Comparison of ENCODE assay signal across 8 mouse cellular contexts in genomic region chr6:3345043-3345639, GRCm38 (mm10). TPM values are rescaled to one million over a fixed set of nuclear protein-coding genes. Genes with fewer than 3 reads are reported as not detected.
DNase-seq lines count a peak whose midpoint lies in the region; ATAC-seq and TF ChIP-seq lines count a peak whose summit lies in the region.
"Not testable (repeated sequence)": the region's sequence is repeated elsewhere in the genome, so short reads cannot be mapped to it uniquely, and the experiment has no call there.

No protein-coding gene starts in this region.

- H3K4me2 ChIP-seq in intestine, postnatal 0 days (replicated peaks; ENCODE audit: low read depth) = peak overlapping the region; percentile 44
- H3K4me2 ChIP-seq in stomach, embryonic 15.5 days = 0 out of 2 replicates have a peak overlapping the region, but pooled peaks have one; percentile 13

- intact Hi-C loops in heart, adult 2 months (cut with DNase I) = loop anchor here (10.0 kb wide), 1 partner anchor 160 kb away; no protein-coding TSS in a partner anchor

- not testable (repeated sequence) for H3K36me3 ChIP-seq in heart, adult 2 months (ENCODE audit: control insufficient read depth, insufficient read depth, low read length); intestine, postnatal 0 days (ENCODE audit: control insufficient read depth, insufficient read depth); stomach, embryonic 15.5 days

- TF ChIP-seq EP300 in heart, adult 2 months (IDR thresholded peaks at IDR 0.05; ENCODE audit: insufficient read depth, low read depth, low read length) = not testable (repeated sequence)

- H3K79me2 ChIP-seq in heart, adult 2 months (replicated peaks; ENCODE audit: control insufficient read depth, insufficient read depth, low read length) = not testable (repeated sequence)

- not testable (repeated sequence) for H3K4me1 ChIP-seq in brown adipose tissue, adult 24 weeks (ENCODE audit: control insufficient read depth, insufficient read depth, insufficient read length, low read length); heart, adult 2 months (ENCODE audit: control insufficient read depth, insufficient read depth, low read length); intestine, postnatal 0 days (replicated peaks; ENCODE audit: control insufficient read depth, insufficient read depth, low read length); lung, adult 2 months (ENCODE audit: control insufficient read depth, insufficient read depth, low read length); stomach, embryonic 15.5 days

- not testable (repeated sequence) for H3K27ac ChIP-seq in brown adipose tissue, adult 24 weeks (replicated peaks; ENCODE audit: low read depth, low read length); intestine, postnatal 0 days (ENCODE audit: low read depth, low read length); stomach, embryonic 15.5 days
- H3K27ac ChIP-seq in heart, adult 2 months = peak overlapping the region; percentile 71

- TF ChIP-seq CTCF in heart, adult 2 months (IDR thresholded peaks at IDR 0.05); intestine, postnatal 0 days (IDR thresholded peaks at IDR 0.05; ENCODE audit: low read depth); lung, adult 2 months (IDR thresholded peaks at IDR 0.05; ENCODE audit: insufficient read depth, low read length): not testable (repeated sequence)

- H3K4me3 ChIP-seq in brown adipose tissue, adult 24 weeks (ENCODE audit: insufficient read depth, low read depth, low read length) = peak overlapping the region; percentile 40
- peak overlapping the region; percentile 51 for H3K4me3 ChIP-seq in heart, adult 2 months
- H3K4me3 ChIP-seq in intestine, postnatal 0 days (ENCODE audit: low read depth, low read length) = peak overlapping the region; percentile 14; the same call in 1 of the 2 replicates
- H3K4me3 ChIP-seq in lung, adult 2 months (replicated peaks; ENCODE audit: extremely low read depth, low read depth, low read length) = peak overlapping the region; percentile 38
- H3K4me3 ChIP-seq in stomach, embryonic 15.5 days (replicated peaks) = not testable (repeated sequence)

- H3K9me3 ChIP-seq in intestine, postnatal 0 days (ENCODE audit: control insufficient read depth); stomach, embryonic 15.5 days: not testable (repeated sequence)

- H3K9ac ChIP-seq in heart, adult 2 months (ENCODE audit: low read depth, low read length); intestine, postnatal 0 days (ENCODE audit: low read depth, low read length); stomach, embryonic 15.5 days: not testable (repeated sequence)

- not testable (repeated sequence) for TF ChIP-seq POLR2A in heart, adult 2 months (IDR thresholded peaks at IDR 0.05; ENCODE audit: insufficient read depth, low read depth, low read length); lung, adult 2 months (IDR thresholded peaks at IDR 0.05; ENCODE audit: borderline replicate concordance, extremely low read depth, low read depth, low read length)

- DNase-seq in 3T3-L1 (ENCODE audit: low read depth, low spot score) (peak; percentile 35), MEL-GATA-1-ER (ENCODE audit: extremely low read depth, low read depth) (peak; percentile 6)
- DNase-seq in heart, adult 2 months; lung, adult 2 months: not testable (repeated sequence)

- peak; percentile 30; the same call in 1 of the 2 replicates for ATAC-seq in intestine, postnatal 0 days
- peak; percentile 61 for ATAC-seq in megakaryocyte-erythroid progenitor cell, adult 5-6 weeks (replicated peaks; ENCODE audit: low FRiP score, low TSS enrichment, poor library complexity, severe bottlenecking)
- ATAC-seq in stomach, embryonic 15.5 days (ENCODE audit: insufficient read depth, low FRiP score, low read depth) = not testable (repeated sequence)

- 26% methylated on average over 3 of the region's 4 CpGs for WGBS in heart, adult 2 months
- no CpG with 5 or more reads among the region's 4 CpGs for WGBS in intestine, postnatal 0 days
- 11% methylated on average over 3 of the region's 4 CpGs for WGBS in lung, adult 2 months
- 48% methylated on average over 3 of the region's 4 CpGs for WGBS in stomach, embryonic 15.5 days

- H3K27me3 ChIP-seq in heart, adult 2 months (ENCODE audit: control insufficient read depth, insufficient read depth, low read length); intestine, postnatal 0 days (replicated peaks; ENCODE audit: control insufficient read depth, insufficient read depth, low read length); stomach, embryonic 15.5 days (replicated peaks): not testable (repeated sequence)

RNA-seq across cellular contexts. Expression of gene Samd9l, which starts 54.2 kb away (rescaled TPM):
- 6.4 and 6.6 TPM in 2 replicates for polyA plus RNA-seq in brown adipose tissue, adult 24 weeks (2012; ENCODE audit: insufficient read depth, insufficient read length, missing spikeins)
- total RNA-seq in heart, adult 2 months (2021) = 1 to 10 TPM; 5.9 to 6.4 TPM
- 1.5 and 3.6 TPM in 2 replicates for polyA plus RNA-seq in heart, adult 2 months (2012; rRNA removed)
- 26.1 and 28.2 TPM in 2 replicates for polyA plus RNA-seq in intestine, postnatal 0 days (2015; fragmentation: Nextera tagmentation; extraction: Ambion mirVana)
- 1.7 and 3.7 TPM in 2 replicates for polyA plus RNA-seq in lung, adult 2 months (2012; rRNA removed)
- 21.9 TPM in 2 replicates for total RNA-seq in megakaryocyte-erythroid progenitor cell, adult 5-6 weeks (2014; fragmentation: Nextera tagmentation)
- 33.6 and 49.7 TPM in 2 replicates for total RNA-seq in megakaryocyte-erythroid progenitor cell, adult 5-6 weeks (2017)
- 10.2 and 11.5 TPM in 2 replicates for polyA plus RNA-seq in stomach, embryonic 15.5 days (2015; fragmentation: Nextera tagmentation; extraction: Ambion mirVana)
